Mouse (Mus musculus) erythroblast, embryonic 14.5 days (primary cell): ENCODE data around the gene Ylpm1. TPM values are rescaled to one million over a fixed set of nuclear protein-coding genes. Genes with fewer than 3 reads are reported as not detected.
A peak's percentile ranks its signal among the peaks of the same experiment; 100 is the strongest.

ENCODE experiments used
- H3K27me3 ChIP-seq: 2 replicates; pipeline ENCODE4 v1.6.1; 2012; ENCODE audit warnings: inconsistent platforms; ENCODE audit not compliant: control insufficient read depth
- H3K36me3 ChIP-seq: 2 replicates; pipeline ENCODE4 v1.6.1; 2012; ENCODE audit warnings: mild to moderate bottlenecking, inconsistent platforms; ENCODE audit not compliant: control insufficient read depth
- H3K4me1 ChIP-seq: 2 replicates; pipeline ENCODE4 v1.6.1; 2012; ENCODE audit warnings: inconsistent platforms; ENCODE audit not compliant: control insufficient read depth
- H3K4me3 ChIP-seq: replicated peaks from 2 replicates; pipeline ENCODE3; 2012; ENCODE audit warnings: moderate library complexity, mild to moderate bottlenecking, inconsistent platforms
- H3K9me3 ChIP-seq: 2 replicates; pipeline ENCODE4 v1.6.1; 2012; ENCODE audit warnings: low read length, inconsistent platforms, mixed read lengths; ENCODE audit not compliant: control insufficient read depth
- GATA1 ChIP-seq: IDR thresholded peaks from 2 replicates; pipeline ENCODE4 v1.6.1; 2012; ENCODE audit warnings: low read length, inconsistent platforms, mixed read lengths
- TAL1 ChIP-seq: IDR thresholded peaks from 3 replicates; pipeline ENCODE4 v1.6.1; 2012; ENCODE audit warnings: low read length, inconsistent platforms, mixed read lengths
- polyA plus RNA-seq: library from polyadenylated mRNA; stranded (reverse); fragments of >175 nt; gene quantifications from 2 replicates; pipeline ENCODE4 v1.2.3, GENCODE M21; 2012

The Ylpm1 gene
- polyA plus RNA-seq, 1 experiment = 1.1 TPM

DNA sequence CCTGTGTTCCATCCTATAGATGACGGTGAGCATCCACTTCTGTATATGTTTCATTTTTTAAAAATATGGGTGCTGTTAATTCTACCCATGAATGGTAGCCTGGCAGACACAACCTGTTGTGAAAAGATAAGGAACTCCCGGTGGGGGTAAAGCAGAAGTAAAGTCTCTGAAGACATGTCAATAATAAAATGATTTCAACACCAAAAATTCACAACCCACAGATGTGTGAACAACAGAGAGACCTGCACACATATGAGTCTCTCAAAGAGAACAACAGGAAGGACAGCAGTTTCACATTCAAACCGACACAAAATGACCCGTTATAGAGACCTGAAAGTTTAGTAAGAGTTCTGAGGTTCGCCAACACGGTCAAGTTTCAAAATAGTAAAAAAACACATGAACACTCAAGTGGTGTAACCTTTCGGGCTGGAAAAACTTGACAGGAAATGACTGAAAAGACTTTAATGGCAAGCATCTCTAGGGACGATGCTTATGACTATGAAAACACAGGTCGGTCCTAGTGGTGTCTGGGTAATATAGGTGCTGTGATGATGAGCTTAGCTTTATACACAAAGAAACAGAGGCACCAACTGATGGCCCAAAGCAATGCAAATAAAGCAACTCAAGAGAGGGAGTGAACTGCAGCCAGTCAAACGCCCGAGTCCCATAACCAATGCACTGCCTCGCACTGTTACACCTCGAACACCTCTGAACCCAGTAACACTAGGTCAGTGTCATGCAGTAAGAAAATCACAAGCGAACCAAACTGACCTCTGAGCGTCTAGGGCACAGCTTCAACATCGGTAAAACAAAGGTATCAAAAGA is 27.1 kb upstream of the Ylpm1 start:
- peaks cover 51% of the 10 kb centered on the region for H3K4me1 ChIP-seq
- no peaks in the 10 kb centered on the region for H3K9me3 ChIP-seq
- no peaks in the 10 kb centered on the region for H3K27me3 ChIP-seq
- H3K4me3 ChIP-seq = peak overlapping the region; percentile 79
- TF ChIP-seq TAL1 (peak; percentile 43; the same call in 2 of the 3 replicates), GATA1 (no peak)
- peaks cover 51% of the 10 kb centered on the region for H3K36me3 ChIP-seq

DNA sequence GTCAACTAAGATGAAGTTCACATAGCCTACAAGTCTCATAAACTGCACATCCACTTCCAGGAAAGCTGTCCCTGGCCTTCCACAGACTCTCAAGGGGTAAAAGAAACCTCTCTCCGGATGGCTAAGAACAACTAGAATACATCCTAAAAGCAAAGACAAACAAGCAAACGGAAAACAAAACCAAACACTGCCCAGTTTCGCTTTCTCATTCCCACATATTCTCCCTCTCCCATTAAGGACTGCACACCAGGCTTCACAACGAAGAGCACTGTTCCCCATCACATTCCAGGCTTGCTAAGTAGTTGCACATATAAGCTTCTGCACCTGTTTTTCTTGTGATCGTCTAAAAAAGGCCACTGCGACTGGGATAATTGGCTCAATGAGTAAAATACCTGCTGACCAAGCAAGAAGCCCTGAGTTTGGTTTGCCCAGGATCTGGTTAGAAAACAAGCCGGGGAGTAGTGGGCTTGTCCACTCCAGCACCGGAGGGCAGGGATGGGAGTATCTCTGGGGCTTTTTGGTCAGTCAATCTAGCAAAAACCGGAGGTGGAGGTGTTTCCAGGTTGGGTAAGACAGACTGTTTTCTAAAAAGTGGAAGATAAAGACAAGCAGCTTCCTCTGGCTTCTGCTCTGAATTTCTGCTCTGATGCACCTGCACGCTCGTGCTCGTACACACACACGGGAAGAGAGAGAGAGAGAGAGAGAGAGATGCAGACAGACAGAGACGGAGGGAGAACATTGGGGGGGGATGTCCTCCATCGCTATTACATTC is 26.3 kb upstream of the Ylpm1 start:
- no peaks in the 10 kb centered on the region for H3K27me3 ChIP-seq
- H3K9me3 ChIP-seq = no peaks in the 10 kb centered on the region
- no peak for TF ChIP-seq TAL1
- no peak for TF ChIP-seq GATA1
- H3K4me1 ChIP-seq = peaks cover 44% of the 10 kb centered on the region
- H3K4me3 ChIP-seq = peak overlapping the region; percentile 79
- H3K36me3 ChIP-seq = peaks cover 53% of the 10 kb centered on the region

DNA sequence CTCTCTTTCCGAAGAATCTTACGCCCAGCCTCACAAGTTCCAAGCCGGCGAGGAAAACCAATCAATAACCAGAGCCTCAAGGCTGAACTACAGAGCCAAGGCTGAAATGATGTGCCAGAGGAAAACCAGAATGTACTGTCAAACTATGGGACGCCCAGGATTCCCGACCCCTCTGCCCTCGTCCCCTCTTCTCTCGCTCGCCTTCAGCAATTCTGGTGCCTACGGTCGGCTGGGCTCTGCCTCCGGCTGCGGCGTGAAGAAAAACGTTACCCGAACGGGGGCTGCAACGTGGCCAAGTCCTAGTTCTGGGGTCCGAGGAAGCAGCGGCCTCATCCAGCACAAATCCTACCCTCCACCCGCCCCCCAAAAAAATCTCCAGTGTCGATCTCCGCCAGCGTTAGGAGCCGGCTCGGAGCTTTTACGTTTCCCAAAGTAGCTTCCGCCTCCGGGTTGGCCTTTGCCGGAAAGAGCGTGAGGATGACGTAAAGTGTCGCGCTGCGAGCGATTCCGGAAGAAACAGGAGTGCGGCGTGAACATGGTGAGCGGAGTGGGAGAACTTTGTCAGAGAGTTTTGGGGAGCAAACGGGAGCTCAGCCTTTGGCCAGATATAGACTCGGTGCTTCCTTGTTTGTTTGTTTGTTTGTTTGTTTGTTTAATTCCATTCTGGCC is 25.6 kb upstream of the Ylpm1 start, which contains the start of the genes Fcf1 and Arel1:
Fcf1 (plus strand) TSS at position 470 of the 669 bp plus-strand sequence.
Arel1 (minus strand) TSS at position 473 of the 669 bp plus-strand sequence.
- TF ChIP-seq GATA1 (no peak), TAL1 (no peak)
- peaks cover 53% of the 10 kb centered on the region for H3K36me3 ChIP-seq
- no peaks in the 10 kb centered on the region for H3K9me3 ChIP-seq
- H3K4me1 ChIP-seq = peaks cover 38% of the 10 kb centered on the region
- no peaks in the 10 kb centered on the region for H3K27me3 ChIP-seq
- H3K4me3 ChIP-seq = peak within 1 kb of the TSS; percentile 79

DNA sequence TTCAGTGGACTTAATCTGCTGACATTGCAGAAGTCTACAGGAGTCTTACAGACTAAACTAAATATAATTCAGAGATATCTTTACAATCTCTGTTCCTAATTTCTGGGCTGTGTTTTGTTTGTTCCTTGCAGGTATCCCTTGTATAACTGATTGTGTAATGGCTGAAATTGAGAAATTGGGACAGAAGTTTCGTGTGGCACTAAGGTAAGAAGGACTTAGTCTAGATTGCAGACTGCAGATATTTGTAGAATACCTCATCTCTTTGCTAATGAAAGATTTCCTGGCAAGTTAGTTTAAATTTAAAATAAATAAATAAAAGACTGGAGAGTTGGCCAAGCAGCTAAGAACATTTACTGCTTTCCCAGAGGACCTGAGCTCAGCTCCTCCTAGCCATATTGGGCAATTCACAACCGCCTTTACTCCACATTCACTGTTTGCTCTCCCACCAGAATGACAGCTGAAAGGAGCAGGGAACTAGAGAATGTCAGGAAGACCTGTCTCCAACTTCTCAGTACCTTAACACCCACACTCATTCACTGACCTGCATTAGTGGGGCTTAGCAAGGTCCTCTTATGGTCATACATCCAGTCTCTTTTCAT is 16.8 kb upstream of the Ylpm1 start:
- Histone ChIP-seq H3K4me3 (no peak overlapping the region), H3K9me3 (no peaks in the 10 kb centered on the region), H3K27me3 (no peaks in the 10 kb centered on the region), H3K36me3 (peaks cover 93% of the 10 kb centered on the region), H3K4me1 (no peaks in the 10 kb centered on the region)
- TF ChIP-seq TAL1 (no peak), GATA1 (no peak)

DNA sequence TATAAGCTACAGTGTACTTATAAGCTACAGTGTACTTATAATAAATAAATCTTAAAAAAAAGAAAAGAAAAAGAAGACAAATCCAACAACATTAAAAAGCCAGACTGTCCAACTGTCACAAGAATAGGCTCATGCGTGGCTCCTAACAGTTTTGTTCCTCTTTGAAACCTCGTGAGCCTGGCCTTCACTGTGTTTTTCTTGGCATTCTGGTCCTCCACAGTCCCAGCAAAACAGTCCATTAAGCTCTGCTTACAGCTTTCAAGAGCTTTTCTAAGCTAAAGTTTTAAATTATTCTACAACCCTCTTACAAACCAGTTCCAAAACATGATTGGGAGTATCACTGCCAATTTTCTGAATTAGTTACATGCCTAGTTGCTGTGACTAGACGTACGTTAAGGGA is 6.7 kb upstream of the Ylpm1 start:
- Histone ChIP-seq H3K4me1 (peaks cover 8% of the 10 kb centered on the region), H3K36me3 (peaks cover 4% of the 10 kb centered on the region), H3K9me3 (peaks cover 2% of the 10 kb centered on the region; the same call in 1 of the 2 replicates), H3K27me3 (peaks cover 33% of the 10 kb centered on the region), H3K4me3 (no peak overlapping the region)
- no peak for TF ChIP-seq GATA1
- no peak for TF ChIP-seq TAL1

DNA sequence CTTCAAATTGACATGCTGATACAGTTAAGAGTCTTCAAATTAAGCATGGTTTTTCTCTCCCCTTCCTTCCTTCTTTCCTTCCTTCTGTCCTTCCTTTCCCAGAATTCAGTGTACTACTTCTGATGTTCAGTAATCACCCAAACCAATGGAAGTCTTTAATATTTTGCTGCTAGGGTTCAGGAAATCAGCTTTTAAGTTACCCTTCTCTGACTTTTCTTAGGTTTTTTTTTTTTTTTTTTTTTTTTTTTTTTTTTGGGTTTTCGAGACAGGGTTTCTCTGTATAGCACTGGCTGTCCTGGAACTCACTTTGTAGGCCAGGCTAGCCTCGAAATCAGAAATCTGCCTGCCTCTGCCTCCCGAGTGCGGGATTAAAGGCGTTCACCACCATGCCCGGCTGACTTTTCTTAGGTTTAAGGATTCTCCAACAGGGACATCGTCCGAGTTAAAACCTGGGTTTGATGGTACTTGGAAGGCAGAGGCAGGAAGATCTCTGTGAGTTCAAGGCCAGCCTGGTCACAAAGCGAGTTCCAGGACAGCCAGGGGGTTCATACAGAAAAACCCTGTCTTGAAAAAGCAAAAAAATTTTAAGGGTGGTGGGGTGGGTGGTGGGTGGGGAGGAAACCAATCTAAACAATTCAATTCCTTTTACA is 884 bp upstream of the Ylpm1 start:
- Histone ChIP-seq H3K36me3 (peaks cover 10% of the 10 kb centered on the region), H3K4me3 (no peak overlapping the region), H3K4me1 (peaks cover 52% of the 10 kb centered on the region), H3K27me3 (peaks cover 20% of the 10 kb centered on the region), H3K9me3 (peaks cover 3% of the 10 kb centered on the region; the same call in 1 of the 2 replicates)
- no peak for TF ChIP-seq TAL1
- TF ChIP-seq GATA1 = no peak

DNA sequence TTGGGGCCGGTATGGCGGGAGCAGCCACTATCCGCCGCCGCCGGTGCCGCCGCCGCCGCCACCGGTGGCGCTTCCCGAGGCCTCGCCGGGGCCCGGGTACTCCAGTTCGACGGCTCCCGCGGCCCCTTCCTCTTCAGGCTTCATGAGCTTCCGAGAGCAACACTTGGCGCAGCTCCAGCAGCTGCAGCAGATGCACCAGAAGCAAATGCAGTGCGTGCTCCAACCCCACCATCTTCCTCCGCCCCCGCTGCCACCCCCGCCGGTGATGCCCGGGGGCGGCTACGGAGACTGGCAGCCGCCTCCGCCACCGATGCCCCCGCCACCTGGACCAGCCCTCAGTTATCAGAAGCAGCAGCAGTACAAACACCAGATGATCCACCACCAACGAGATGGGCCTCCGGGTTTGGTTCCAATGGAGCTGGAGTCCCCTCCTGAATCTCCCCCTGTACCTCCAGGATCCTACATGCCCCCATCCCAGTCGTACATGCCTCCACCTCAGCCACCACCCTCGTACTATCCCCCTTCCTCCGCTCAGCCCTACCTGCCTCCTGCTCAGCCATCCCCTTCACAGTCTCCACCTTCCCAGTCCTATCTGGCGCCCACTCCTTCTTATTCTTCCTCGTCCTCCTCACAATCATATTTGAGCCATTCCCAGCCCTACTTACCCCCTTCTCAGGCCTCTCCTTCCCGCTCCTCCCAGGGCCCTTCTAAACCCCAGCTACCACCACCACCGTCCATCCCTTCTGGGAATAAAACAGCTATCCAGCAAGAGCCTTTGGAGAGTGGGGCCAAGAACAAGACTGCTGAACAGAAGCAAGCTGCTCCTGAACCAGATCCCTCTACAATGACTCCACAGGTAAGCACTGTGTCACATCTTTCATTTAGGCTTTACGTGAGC is 629 bp downstream of the Ylpm1 start:
- TF ChIP-seq GATA1 (no peak), TAL1 (peak; percentile 48; the same call in 2 of the 3 replicates)
- Histone ChIP-seq H3K9me3 (peaks cover 3% of the 10 kb centered on the region; the same call in 1 of the 2 replicates), H3K27me3 (peaks cover 6% of the 10 kb centered on the region), H3K36me3 (peaks cover 12% of the 10 kb centered on the region), H3K4me1 (peaks cover 56% of the 10 kb centered on the region), H3K4me3 (peak overlapping the region; percentile 87)
